Mouse (Mus musculus) liver, adult 2 months (tissue): Measurements from ENCODE around the gene Ina. TPM values are rescaled to one million over a fixed set of nuclear protein-coding genes. Genes with fewer than 3 reads are reported as not detected.

Experiments
- DNase-seq: peaks from one replicate; pipeline ENCODE4 v3.0.0-alpha.2; 2011; ENCODE audit warnings: low read depth, low spot score; ENCODE audit errors: extremely low read depth
- H3K27ac ChIP-seq: fragments of 200-500 bp; replicated peaks from 2 replicates; pipeline ENCODE4 v1.5.1; 2012; ENCODE audit warnings: low read depth, mild to moderate bottlenecking, control low read depth, inconsistent platforms, low read length; ENCODE audit not compliant: insufficient read depth
- H3K27me3 ChIP-seq: fragments of 200-500 bp; 2 replicates; pipeline ENCODE4 v1.6.1; 2012; ENCODE audit warnings: mild to moderate bottlenecking, moderate library complexity, low read length, inconsistent platforms; ENCODE audit not compliant: control insufficient read depth, insufficient read depth
- H3K36me3 ChIP-seq: fragments of 200-500 bp; 2 replicates; pipeline ENCODE4 v1.6.1; 2012; ENCODE audit warnings: low read length, inconsistent platforms; ENCODE audit not compliant: control insufficient read depth, insufficient read depth
- H3K4me1 ChIP-seq: fragments of 200-500 bp; 2 replicates; pipeline ENCODE4 v1.6.1; 2011; ENCODE audit warnings: low read length; ENCODE audit not compliant: control insufficient read depth, insufficient read depth
- H3K4me3 ChIP-seq: fragments of 200-500 bp; 2 replicates; pipeline ENCODE4 v1.5.1; 2011; ENCODE audit warnings: low read depth, mild to moderate bottlenecking, control low read depth, low read length, moderate library complexity; ENCODE audit not compliant: insufficient read depth
- H3K79me2 ChIP-seq: fragments of 200-500 bp; 2 replicates; pipeline ENCODE4 v1.6.1; 2012; ENCODE audit warnings: inconsistent platforms, mild to moderate bottlenecking, low read length, moderate library complexity; ENCODE audit not compliant: control insufficient read depth, insufficient read depth
- H3K9ac ChIP-seq: fragments of 200-500 bp; 2 replicates; pipeline ENCODE4 v1.6.1; 2012; ENCODE audit warnings: low read depth, mild to moderate bottlenecking, control low read depth, inconsistent platforms, low read length
- CTCF ChIP-seq: fragments of 200-500 bp; IDR thresholded peaks from 2 replicates; pipeline ENCODE4 v1.5.1; 2011; ENCODE audit warnings: low read depth, low read length, control low read depth
- POLR2A ChIP-seq: fragments of 200-500 bp; IDR thresholded peaks from 2 replicates; pipeline ENCODE4 v1.6.1; 2011; ENCODE audit warnings: low read length, control low read depth; ENCODE audit not compliant: insufficient read depth; ENCODE audit errors: extremely low read depth
- WGBS: fragments of 180-500 bp; shearing (Covaris S2); methylation state at CpG from one replicate; pipeline ENCODE4 v1.1.7; 2018; 5-methylcytosine and 5-hydroxymethylcytosine counted together
- polyA plus RNA-seq: library from polyadenylated mRNA; depleted of rRNA; stranded (reverse); fragments of >200 nt; gene quantifications from 2 replicates; pipeline ENCODE4 v1.2.3, GENCODE M21; 2012
- total RNA-seq: library from RNA; depleted of rRNA; stranded (reverse); fragments of >200 nt; gene quantifications from 2 replicates; pipeline ENCODE4 v1.2.3, GENCODE M21; 2014

The Ina gene
- total and polyA plus RNA-seq, 2 experiments = not detected

GRCm38 (mm10) chr19:47047236-47047833, 32.8 kb downstream of the Ina start:
- no peak overlapping the region for H3K4me3 ChIP-seq
- H3K9ac ChIP-seq = no peak overlapping the region
- no peaks in the 10 kb centered on the region for H3K27me3 ChIP-seq
- peaks cover 4% of the 10 kb centered on the region; the same call in 1 of the 2 replicates for H3K79me2 ChIP-seq
- H3K36me3 ChIP-seq = peaks cover 10% of the 10 kb centered on the region; the same call in 1 of the 2 replicates
- TF ChIP-seq CTCF = no peak
- no peak for TF ChIP-seq POLR2A
- WGBS = 95% methylated on average over 13 of the region's 13 CpGs
- peaks cover 3% of the 10 kb centered on the region for H3K4me1 ChIP-seq
- no peak overlapping the region for H3K27ac ChIP-seq
- no peak for DNase-seq

- Histone ChIP-seq H3K36me3 (peaks cover 10% of the 10 kb centered on the region; the same call in 1 of the 2 replicates), H3K27me3 (no peaks in the 10 kb centered on the region), H3K9ac (no peak overlapping the region), H3K4me1 (peaks cover 11% of the 10 kb centered on the region), H3K79me2 (peaks cover 4% of the 10 kb centered on the region; the same call in 1 of the 2 replicates), H3K4me3 (no peak overlapping the region), H3K27ac (no peak overlapping the region)
- no peak for DNase-seq
- TF ChIP-seq POLR2A = no peak
- no peak for TF ChIP-seq CTCF
- WGBS = 76% methylated on average over 4 of the region's 4 CpGs
These were observed 34.6 kb downstream of the Ina start for GRCm38 (mm10) chr19:47049061-47049460.

GRCm38 (mm10) chr19:47049840-47050239, 35.3 kb downstream of the Ina start:
- Histone ChIP-seq H3K9ac (no peak overlapping the region), H3K36me3 (peaks cover 10% of the 10 kb centered on the region; the same call in 1 of the 2 replicates), H3K4me3 (no peak overlapping the region; the same call in 1 of the 2 replicates), H3K4me1 (peaks cover 11% of the 10 kb centered on the region), H3K27ac (no peak overlapping the region), H3K27me3 (no peaks in the 10 kb centered on the region), H3K79me2 (peaks cover 4% of the 10 kb centered on the region; the same call in 1 of the 2 replicates)
- DNase-seq = no peak
- WGBS = 8% methylated on average over 7 of the region's 7 CpGs
- TF ChIP-seq CTCF = no peak
- TF ChIP-seq POLR2A = no peak

GRCm38 (mm10) chr19:47050271-47051032, 36.0 kb downstream of the Ina start, which contains the start of gene Pcgf6:
TSS of gene Pcgf6 (minus strand) at chr19:47050906.
- peak; percentile 73 for DNase-seq
- H3K4me1 ChIP-seq = peaks cover 11% of the 10 kb centered on the region
- WGBS = under 1% methylated on average over 75 of the region's 75 CpGs
- H3K79me2 ChIP-seq = peaks cover 4% of the 10 kb centered on the region; the same call in 1 of the 2 replicates
- peaks cover 6% of the 10 kb centered on the region; the same call in 1 of the 2 replicates for H3K36me3 ChIP-seq
- TF ChIP-seq POLR2A (peak; percentile 50), CTCF (no peak)
- H3K27ac ChIP-seq = peak within 1 kb of the TSS; percentile 74
- H3K27me3 ChIP-seq = no peaks in the 10 kb centered on the region
- H3K4me3 ChIP-seq = peak within 1 kb of the TSS; percentile 95
- H3K9ac ChIP-seq = peak within 1 kb of the TSS; percentile 92

GRCm38 (mm10) chr19:47052927-47053326, 38.4 kb downstream of the Ina start:
- Histone ChIP-seq H3K4me1 (peaks cover 11% of the 10 kb centered on the region), H3K27ac (peak overlapping the region; percentile 77), H3K36me3 (no peaks in the 10 kb centered on the region; the same call in 1 of the 2 replicates), H3K9ac (no peak overlapping the region), H3K79me2 (peaks cover 4% of the 10 kb centered on the region; the same call in 1 of the 2 replicates), H3K27me3 (no peaks in the 10 kb centered on the region), H3K4me3 (no peak overlapping the region)
- TF ChIP-seq POLR2A = no peak
- no peak for TF ChIP-seq CTCF
- no peak for DNase-seq
- WGBS = 48% methylated on average over 4 of the region's 4 CpGs

GRCm38 (mm10) chr19:47053471-47053870, 39.0 kb downstream of the Ina start:
- Histone ChIP-seq H3K27me3 (no peaks in the 10 kb centered on the region), H3K9ac (no peak overlapping the region), H3K36me3 (no peaks in the 10 kb centered on the region; the same call in 1 of the 2 replicates), H3K27ac (peak overlapping the region; percentile 61), H3K79me2 (peaks cover 4% of the 10 kb centered on the region; the same call in 1 of the 2 replicates), H3K4me3 (no peak overlapping the region), H3K4me1 (peaks cover 11% of the 10 kb centered on the region)
- WGBS = 25% methylated on average over 4 of the region's 4 CpGs
- DNase-seq = peak; percentile 98
- TF ChIP-seq CTCF (no peak), POLR2A (no peak)
